Mouse (Mus musculus) splenic B cell, adult 2 months (primary cell): Measurements from ENCODE around the gene Taf6.

Source experiments
- DNase-seq: peaks from one replicate; pipeline ENCODE4 v3.0.0-alpha.2; 2011; ENCODE audit warnings: low read depth, low spot score
- H3K27me3 ChIP-seq: 2 replicates; pipeline ENCODE4 v1.6.1; 2012; ENCODE audit warnings: mild to moderate bottlenecking, low read length, moderate library complexity, mixed read lengths; ENCODE audit not compliant: control insufficient read depth, poor library complexity, insufficient read depth, severe bottlenecking
- H3K36me3 ChIP-seq: 2 replicates; pipeline ENCODE4 v1.6.1; 2012; ENCODE audit warnings: mild to moderate bottlenecking, low read length, moderate library complexity, mixed read lengths; ENCODE audit not compliant: control insufficient read depth, poor library complexity, insufficient read depth, severe bottlenecking

The Taf6 gene

GRCm38 (mm10) chr5:138195463-138195862, 8.2 kb upstream of the Taf6 start:
- Histone ChIP-seq H3K27me3 (no peaks in the 10 kb centered on the region), H3K36me3 (no peaks in the 10 kb centered on the region)
- no peak for DNase-seq

- DNase-seq: peak; percentile 27
- Histone ChIP-seq H3K27me3 (no peaks in the 10 kb centered on the region), H3K36me3 (no peaks in the 10 kb centered on the region)
Observed at GRCm38 (mm10) chr5:138194755-138195345, 7.6 kb upstream of the Taf6 start.

GRCm38 (mm10) chr5:138193771-138194727, 6.8 kb upstream of the Taf6 start, which contains the start of gene Mblac1:
Mblac1 (plus strand) TSS chr5:138194314.
- Histone ChIP-seq H3K27me3 (no peaks in the 10 kb centered on the region), H3K36me3 (no peaks in the 10 kb centered on the region)
- peak; percentile 82 for DNase-seq

GRCm38 (mm10) chr5:138187661-138188306, 533 bp upstream of the Taf6 start:
- no peaks in the 10 kb centered on the region; the same call in 1 of the 2 replicates for H3K36me3 ChIP-seq
- H3K27me3 ChIP-seq: no peaks in the 10 kb centered on the region
- peak; percentile 87 for DNase-seq

GRCm38 (mm10) chr5:138173217-138173616, 14.0 kb downstream of the Taf6 start:
- DNase-seq: no peak
- H3K36me3 ChIP-seq: peaks cover 4% of the 10 kb centered on the region
- no peaks in the 10 kb centered on the region for H3K27me3 ChIP-seq

- DNase-seq: peak; percentile 95
- Histone ChIP-seq H3K36me3 (peaks cover 3% of the 10 kb centered on the region; the same call in 1 of the 2 replicates), H3K27me3 (no peaks in the 10 kb centered on the region)
Observed at GRCm38 (mm10) chr5:138171695-138172491, 15.4 kb downstream of the Taf6 start, which contains the start of the genes Ap4m1 and Mcm7. Ap4m1 (plus strand) TSS chr5:138172002. Mcm7 (minus strand) TSS chr5:138172422.

GRCm38 (mm10) chr5:138170936-138171561, 16.2 kb downstream of the Taf6 start:
- Histone ChIP-seq H3K36me3 (peaks cover 8% of the 10 kb centered on the region), H3K27me3 (no peaks in the 10 kb centered on the region)
- peak; percentile 95 for DNase-seq

- H3K36me3 ChIP-seq: peaks cover 21% of the 10 kb centered on the region
- no peak for DNase-seq
- H3K27me3 ChIP-seq: no peaks in the 10 kb centered on the region
Observed at GRCm38 (mm10) chr5:138165594-138165993, 21.7 kb downstream of the Taf6 start.

GRCm38 (mm10) chr5:138163610-138164009, 23.6 kb downstream of the Taf6 start:
- H3K27me3 ChIP-seq: no peaks in the 10 kb centered on the region
- DNase-seq: no peak
- peaks cover 20% of the 10 kb centered on the region for H3K36me3 ChIP-seq

- H3K36me3 ChIP-seq: peaks cover 20% of the 10 kb centered on the region
- DNase-seq: no peak
- no peaks in the 10 kb centered on the region for H3K27me3 ChIP-seq
Observed at GRCm38 (mm10) chr5:138163046-138163445, 24.2 kb downstream of the Taf6 start.

- DNase-seq: peak; percentile 93
- Histone ChIP-seq H3K36me3 (peaks cover 13% of the 10 kb centered on the region), H3K27me3 (no peaks in the 10 kb centered on the region)
Observed at GRCm38 (mm10) chr5:138160842-138161665, 26.2 kb downstream of the Taf6 start, which contains the start of gene Cops6. Cops6 (plus strand) TSS chr5:138161071.

GRCm38 (mm10) chr5:138160224-138160762, 27.0 kb downstream of the Taf6 start:
- DNase-seq: no peak
- peaks cover 8% of the 10 kb centered on the region for H3K36me3 ChIP-seq
- no peaks in the 10 kb centered on the region for H3K27me3 ChIP-seq
